Mouse (Mus musculus) spleen, postnatal 36 days (tissue): Measurements from ENCODE around the gene Axin1.
"Not testable (repeated sequence)": the region's sequence is repeated elsewhere in the genome, so short reads cannot be mapped to it uniquely, and the experiment has no call there.

ENCODE experiments used
- DNase-seq, 2 experiments: peaks; one replicate each; pipeline ENCODE4 v3.0.0; 2022; ENCODE audit warnings: low spot score in 2 of 2, mixed read lengths in 1 of 2

Axin1 gene

DNA sequence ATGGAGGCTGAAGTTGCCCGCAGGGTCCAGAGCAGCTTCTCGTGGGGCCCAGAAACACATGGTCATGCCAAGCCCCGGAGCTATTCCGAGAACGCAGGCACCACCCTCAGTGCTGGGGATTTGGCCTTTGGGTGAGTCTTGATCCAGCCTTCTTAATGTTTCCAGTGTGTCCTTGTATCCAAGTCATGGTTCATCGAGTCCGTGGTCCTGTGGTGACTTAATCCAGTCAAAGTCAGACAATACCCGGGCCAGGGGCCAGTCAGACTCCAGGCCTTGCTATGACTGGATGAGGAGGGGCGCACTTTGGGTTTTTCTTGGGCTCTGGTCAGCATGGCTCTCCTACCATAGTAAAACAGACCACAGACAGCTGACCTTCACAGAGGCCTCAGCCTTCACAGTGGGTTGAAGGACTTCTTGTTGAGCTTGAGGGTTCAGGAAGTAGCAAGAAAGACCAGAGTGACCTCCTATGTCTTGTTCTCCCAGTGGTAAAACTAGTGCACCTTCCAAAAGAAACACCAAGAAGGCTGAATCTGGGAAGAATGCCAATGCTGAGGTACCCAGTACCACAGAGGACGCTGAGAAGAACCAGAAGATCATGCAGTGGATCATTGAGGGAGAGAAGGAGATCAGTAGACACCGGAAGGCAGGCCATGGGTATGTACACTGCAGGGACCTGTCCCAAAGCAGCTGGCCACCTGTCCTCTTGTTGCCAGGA, 49.8 kb downstream of the Axin1 start:
- DNase-seq, result no peak

DNA sequence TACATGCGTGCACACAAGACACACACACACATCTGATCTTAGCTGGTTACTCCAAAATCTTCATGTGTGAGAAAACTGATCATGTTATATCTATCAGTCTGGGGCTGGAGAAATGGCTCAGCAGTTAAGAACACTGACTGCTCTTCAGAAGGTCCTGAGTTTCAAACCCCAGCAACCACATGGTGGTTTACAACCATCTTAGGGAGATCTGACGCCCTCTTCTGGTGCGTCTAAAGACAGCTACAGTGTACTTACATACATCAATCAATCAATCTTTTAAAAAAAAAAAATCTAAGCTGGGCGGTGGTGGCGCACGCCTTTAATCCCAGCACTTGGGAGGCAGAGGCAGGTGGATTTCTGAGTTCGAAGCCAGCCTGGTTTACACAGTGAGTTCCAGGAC, 53.0 kb downstream of the Axin1 start:
- DNase-seq, result not testable (repeated sequence)

DNA sequence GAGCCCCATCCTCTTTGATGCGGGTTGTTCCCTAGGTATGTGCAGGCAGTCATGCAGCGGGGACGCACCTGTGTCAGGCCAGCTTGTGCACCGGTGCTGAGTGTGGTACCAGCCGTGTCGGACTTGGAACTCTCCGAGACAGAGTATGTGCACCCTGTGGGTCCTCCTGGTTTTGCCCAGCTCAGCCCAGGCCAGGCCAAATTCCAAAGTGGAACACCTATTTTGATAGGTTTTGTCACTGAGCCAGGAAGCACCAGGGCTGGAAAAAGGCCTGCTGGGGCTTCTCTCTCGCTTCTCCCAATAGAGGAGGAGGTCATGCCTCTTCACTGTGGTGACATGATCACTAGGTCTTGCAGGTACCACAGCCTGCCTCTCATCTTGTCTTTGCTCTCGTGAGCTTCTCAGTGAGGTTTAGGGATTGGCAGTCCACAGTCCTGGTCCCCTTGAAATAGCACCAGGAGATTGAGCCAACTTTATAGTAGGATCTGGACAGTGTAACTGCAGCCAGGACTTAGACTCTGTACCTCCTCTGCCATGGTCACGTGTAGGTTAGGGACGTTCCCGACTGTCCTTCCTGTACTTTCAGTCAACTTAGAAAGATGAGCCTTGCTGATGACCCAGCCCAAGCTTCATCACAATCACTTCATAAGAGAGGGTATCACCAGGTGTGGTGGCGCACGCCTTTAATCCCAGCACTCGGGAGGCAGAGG, 54.1 kb downstream of the Axin1 start:
- DNase-seq, result no peak

DNA sequence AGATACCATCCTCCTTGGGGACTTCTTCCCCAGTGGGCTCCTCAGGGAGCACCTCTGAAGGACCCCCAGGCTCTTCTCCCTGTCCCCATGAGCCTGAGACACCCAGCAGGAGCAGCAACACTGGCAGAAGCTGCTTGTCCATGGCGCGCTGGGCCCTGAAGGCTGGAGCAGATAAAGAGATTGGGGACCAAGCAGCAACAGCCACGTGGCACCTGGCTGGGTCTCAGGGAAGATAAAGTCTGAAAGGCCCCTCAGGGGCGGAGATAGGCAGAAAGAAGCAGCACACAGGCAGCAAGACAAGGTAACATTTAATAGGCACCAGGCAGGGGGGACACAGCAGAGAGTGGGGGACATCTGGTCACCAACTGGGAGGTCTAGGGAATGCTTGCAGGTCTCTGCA, 60.4 kb downstream of the Axin1 start, which contains the start of gene Pdia2:
Pdia2 (minus strand) TSS at position 196 of the 400 bp plus-strand sequence.
- peak; percentile 30 to 47 for DNase-seq

DNA sequence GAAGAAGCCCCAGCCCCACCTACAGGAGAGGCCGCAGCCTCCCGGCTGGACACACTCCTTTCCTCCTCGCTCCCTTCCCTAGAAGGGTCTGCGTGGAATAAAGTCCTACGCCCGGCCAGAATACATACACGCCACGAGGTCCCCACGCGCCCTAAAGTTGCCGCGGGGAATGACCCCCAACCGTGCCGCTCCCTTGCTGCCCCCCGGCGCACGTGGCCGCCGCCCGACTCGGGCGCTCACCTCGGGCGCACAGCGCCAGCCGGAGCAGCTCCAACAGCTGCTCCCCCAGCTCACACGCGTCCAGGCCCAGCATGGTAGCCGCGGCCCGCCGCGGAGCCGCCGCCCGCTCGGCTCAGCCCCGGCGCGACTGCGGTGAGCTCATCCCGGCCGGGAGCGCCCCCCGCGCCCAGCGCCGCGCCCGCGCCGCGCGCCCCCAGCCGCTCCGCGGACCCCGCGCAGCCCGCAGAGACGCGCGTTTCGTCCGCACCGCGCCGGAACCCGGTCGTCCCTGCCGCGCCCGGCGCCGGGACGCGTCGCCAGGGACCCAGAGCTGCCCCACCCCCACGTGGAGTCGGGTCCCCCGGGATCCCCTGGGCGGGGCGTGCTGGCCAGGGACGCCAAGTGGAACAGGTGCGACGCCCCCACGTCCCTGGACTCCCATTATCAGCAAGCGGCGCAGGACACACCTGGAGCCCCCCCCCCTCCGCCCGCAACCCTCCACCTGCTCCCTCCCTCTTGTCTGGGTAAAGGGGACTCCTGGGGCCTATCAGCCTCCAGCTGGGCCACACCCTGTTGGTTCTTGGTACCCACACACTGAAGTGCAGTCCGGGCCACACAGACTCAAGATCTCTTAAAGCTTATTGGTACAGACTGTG, 62.6 kb downstream of the Axin1 start:
- DNase-seq, result peak; percentile 25 to 28

DNA sequence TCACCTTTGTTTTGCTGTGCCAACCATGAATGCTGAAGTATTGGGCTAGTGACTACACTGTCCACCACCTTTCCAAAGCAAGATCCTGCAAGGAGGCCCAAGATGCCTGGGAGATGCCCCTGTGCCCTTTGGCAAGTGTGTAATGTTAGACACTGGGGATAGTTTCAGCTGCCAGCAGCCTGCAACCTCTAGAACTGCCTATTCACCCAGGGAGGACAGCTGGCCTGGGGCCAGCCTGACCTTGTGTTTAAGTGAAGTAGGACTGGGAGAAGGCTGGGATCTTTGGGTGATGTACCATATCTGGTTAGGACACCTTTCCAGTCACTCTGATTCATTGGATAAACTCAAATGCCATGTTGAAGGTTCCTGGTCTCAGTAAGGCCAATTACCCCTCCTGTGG, 63.5 kb downstream of the Axin1 start:
- DNase-seq, result no peak

DNA sequence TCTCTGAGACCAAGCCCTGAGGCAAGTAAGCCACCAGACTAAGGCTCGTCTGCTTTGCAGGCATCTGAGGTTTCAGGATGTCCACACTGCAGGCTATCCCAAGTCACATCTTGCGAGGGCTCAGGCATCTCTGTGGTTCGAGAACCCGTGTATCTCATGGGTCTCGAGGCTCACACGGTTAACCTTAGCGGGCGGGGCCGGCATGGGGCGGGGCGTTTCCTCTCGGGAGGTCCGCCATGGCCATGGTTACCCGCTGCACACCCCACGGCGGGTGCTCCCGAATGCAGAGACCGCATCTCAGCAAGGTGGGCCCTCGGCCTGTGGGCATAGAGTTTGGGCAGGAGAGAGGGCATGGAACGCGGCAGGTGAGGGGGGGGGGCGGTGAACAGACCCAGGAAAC, 64.2 kb downstream of the Axin1 start, which contains the start of gene Rgs11:
Rgs11 (plus strand) TSS at position 215 of the 400 bp plus-strand sequence.
- DNase-seq, result peak; percentile 36 to 52

DNA sequence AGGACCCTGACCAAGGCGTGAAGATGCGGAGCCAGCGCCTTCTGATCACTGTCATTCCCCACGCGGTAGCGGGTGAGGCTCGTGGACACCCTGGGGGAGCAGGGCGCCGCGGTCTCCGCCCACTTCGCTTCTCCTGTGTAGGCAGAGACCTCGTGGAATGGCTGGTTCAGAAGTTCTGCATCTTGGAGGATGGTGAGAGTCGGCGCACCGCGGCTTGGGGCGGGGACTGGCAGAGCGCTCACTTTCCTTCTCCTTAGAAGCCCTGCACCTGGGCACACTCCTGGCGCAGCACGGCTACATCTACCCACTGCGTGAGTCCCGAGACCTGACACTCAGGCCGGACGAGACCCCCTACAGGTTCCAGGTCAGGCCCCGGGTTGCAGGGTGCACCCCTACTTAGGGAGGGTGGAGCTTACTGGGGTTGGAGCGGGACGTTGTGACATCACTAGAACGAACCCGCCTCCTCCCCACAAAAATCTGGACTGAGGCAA, 64.9 kb downstream of the Axin1 start:
- peak in 1 of 2 experiments; percentile 11 for DNase-seq

DNA sequence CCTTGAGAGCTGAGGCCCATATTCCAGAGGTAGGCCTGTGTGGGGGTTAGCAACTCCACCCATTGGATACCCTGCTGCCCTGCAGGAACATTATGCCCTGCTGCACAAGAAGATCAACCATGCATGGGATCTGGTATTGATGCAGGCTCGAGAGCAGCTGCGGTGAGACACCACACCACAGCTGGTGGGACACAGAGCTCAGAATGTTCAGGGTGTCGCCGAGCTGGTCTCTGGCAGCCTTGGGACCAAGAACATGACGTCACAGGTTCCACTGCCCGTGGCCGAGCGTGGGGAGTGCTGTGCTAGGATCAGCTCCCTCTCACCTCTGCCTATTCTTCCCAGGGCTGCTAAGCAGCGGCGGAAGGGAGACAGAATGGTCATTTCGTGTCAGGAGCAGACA, 66.3 kb downstream of the Axin1 start:
- no peak for DNase-seq

DNA sequence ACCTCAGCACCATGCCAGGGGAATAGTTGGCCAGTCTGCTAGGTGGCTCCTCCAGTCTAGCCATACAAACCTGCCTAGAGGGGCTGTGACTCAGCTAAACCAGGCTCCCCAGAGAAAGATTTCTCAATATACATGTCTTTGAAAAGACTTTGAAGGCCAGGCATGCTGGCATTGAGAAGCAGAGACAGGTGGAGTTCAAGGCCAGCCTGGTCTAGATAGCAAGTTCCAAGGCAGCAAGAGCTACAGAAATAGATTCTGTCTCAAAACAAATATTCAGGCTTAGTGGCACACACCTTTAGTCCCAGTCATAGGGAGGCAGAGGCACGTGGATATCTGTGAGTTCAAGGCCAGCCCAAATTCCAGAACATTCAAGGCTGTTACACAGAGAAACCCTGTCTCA, 67.9 kb downstream of the Axin1 start:
- no peak for DNase-seq

DNA sequence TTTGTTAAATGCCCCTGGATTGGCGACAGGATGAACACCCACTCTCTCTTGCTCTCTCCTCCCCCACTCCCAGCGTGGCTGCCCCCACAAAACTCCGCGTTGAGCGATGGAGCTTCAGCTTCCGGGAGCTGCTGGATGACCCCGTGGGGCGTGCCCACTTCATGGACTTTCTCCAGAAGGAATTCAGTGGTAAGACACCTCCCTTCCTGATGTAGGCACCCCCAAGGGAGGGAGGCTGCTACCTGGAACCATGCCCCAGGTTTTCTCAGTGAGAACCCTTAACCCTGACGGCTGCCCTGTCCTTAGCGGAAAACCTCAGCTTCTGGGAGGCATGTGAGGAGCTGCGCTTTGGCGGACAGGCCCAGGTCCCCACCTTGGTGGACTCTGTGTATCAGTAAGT, 69.2 kb downstream of the Axin1 start, which contains the start of gene Arhgdig:
Arhgdig (minus strand) TSS at position 101 of the 400 bp plus-strand sequence.
- no peak for DNase-seq

DNA sequence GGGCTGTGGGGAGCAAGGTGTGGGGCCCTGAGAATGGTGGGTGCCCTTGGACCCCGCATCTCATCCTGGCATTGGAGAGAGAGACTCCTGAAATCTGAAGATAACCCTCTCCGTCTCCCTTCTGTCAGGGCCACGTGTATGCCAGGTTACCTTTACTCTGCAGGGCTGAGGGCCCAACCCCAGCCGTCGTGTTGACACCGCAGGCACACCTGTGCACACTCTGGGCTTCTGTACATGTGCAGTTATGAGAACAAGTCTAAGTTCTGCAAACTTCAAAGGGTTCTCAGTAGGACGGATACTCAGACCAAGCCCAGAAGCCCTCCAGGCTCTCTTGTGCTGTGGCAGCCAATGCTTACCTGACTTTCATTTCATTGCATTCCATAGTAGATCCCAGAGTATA, 73.8 kb downstream of the Axin1 start:
- DNase-seq, result no peak

DNA sequence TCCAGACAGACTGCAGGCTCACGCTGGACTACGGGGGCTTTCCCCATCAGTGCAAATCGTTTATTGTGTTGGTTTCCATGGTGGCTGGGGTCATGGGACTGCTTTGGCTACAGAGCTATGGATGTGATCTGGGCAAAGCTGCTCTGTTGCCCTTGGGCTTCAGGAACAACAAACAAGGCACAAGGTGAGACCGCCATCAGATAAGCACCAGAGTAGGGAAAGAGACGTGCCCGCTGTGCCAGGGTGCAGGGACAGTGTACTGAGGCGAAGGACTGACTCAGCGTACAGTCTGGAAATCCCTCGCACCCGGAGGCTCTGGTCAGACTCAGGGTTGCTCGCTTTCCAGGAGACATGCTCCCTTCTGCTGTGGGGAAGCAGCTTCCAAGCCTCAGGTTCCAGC, 74.2 kb downstream of the Axin1 start:
- no peak for DNase-seq

DNA sequence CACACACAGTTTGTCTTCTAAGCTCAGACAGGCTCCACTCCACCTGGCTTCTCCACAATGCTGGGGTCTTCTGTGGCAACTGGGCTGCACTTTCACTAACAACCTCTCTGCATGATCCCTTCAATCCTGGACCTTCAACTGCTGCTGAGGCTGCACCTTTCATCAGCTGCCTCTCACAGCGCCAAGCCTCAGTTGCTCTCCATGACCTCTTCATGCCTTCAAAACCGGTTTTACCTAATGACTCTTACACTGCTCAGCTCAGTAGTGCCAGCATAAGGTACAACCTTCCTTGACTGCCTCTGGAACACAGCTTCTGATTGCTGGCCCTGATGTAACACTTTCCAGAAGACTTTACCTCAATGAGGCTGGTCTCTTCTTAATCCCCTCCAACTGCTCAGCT, 83.0 kb downstream of the Axin1 start:
- no peak for DNase-seq

DNA sequence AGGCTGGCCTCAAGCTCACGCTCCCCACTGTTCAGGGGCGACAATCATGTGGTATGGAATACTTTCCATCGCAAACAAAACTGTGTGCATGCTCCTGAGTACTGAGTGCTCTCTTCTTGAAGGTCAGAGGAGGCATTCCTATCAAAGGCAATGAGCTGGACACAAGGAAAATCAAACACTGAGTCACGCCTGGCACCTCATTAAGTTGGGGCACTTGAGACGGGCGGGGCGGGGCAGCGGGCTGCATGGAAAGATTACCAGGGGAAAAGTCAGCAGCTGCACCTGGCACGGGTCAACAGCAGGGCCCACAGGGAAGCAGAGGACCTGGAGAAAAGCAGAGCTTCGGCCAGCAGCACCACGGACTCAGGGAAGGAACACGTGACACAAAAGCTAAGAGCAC, 86.7 kb downstream of the Axin1 start:
- DNase-seq, result no peak

DNA sequence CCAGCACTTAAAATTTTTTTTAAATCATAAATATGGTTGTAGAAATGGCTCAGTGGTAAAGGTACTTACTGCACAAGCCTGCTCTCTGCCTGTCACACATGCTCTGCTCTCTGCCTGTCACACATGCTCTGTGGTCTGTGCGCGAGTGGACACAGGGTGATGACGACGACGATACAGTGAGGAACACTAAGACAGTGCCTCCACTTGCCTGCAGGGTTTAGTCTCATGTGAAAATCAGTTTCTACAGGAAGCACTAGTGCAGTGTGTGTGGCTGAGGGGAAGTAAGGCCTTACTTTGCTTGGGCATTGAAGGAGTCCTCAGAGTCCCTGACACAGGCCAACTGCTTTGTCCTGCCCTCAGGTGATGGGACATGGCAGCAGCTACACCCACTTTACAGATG, 91.3 kb downstream of the Axin1 start:
- no peak for DNase-seq

DNA sequence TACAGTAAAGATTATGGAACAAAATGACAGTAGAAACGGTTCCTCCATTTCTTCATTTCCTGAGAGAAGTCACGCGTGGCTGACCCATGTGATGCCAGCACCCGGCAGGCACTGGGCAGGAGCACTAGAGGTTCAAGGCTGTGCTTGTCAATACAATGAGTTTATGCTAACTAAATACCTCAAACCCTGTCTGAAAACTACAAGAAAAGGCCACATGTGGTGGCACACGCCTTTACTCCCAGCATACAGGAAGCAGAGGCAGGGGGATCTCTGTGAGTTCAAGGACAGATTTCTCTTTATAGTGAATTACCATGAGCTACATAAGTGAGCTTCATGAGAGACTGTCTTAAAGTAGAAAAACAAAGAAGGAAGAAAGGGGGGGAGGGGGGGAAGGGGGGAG, 92.7 kb downstream of the Axin1 start:
- no peak for DNase-seq

DNA sequence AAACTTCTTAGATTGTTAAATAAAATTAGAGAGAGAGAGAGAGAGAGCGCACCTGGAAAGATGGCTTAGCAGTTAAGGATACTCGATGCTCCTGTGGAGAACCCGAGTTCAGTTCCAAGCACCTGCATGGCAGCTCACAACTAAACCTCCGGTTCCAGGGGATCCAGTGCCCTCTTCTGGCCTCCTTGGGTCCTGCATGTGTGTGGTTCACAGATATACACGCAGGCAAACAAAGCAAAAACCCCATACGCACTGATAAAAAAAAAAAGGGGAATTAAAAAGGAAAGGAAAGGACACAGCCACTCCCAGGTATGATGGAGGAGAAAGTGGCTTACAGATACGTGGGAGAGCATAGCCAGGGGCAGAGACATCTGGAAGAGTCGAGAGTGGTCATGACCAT, 94.4 kb downstream of the Axin1 start:
- no peak for DNase-seq

DNA sequence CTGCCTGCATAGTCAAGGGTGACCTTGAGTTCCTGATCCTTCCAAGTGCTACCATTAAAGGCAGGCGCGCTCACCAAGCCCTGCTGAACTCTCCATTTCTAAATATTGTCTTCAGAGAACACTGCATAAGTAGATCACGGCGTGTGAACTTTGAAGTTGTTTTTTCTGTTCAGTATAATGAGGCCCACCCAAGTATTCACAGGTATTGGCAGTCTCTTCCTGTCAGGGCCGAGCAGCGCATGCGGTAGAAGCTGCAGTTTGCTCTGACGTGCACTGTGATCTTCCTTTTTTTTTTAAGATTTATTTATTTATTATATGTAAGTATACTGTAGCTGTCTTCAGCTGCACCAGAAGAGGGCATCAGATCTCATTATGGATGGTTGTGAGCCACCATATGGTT, 95.9 kb downstream of the Axin1 start:
- no peak for DNase-seq

DNA sequence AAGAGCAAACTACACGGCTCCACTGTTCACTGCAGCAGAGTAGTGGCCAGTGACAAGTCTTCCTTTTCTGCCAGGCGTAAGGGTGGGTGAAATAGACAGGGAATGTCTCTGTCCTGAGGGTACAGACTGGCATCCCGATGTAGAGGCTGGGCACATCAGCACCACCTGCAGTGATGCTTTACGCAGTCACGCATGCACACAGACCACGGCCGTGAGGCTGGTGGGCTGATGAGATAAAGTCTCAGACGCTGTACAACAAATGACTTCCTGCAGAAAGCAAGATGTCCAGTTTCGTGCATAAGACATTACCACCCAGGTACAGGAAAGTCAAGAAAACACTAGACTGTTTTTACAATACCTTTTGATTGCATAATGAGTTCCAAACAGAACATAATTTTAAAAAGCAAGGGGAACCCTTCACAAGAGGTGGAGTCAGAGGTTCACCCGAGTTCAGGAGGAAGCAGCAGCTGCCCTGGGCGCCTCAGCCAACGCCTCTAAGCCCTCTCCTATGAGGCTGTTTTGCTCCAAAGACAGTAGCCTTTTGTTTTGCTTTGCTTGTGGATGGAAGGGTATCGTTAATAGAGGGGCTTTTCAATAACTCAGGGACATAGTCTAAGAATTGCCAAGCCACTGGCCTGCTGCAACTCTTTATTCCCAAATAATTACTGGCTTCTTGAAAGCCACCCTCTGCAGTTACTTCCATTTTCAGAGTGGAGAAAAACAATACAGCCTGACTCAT, 96.8 kb downstream of the Axin1 start:
- no peak for DNase-seq

DNA sequence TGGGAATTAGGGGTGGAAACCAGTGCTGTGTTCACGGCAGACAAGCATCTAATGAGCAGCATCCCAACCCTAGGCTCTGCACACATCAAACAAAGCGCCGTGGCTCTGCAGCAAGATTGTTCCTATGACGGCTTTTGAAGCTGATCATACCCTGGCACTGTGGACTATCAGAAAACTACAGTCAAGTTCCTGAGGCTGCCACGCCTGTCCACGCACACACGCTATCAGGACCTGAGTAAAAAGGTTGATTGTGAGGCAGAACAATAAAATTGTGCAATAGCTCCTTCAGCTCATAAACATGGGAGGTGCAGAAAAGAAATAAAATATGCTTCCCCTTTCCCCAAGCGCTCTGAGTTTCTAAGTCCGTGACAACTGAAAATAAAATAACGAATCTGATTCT, 99.2 kb downstream of the Axin1 start:
- DNase-seq, result no peak
